Mouse (Mus musculus): ENCODE results near the gene Zfp810. TPM values are rescaled to one million over a fixed set of nuclear protein-coding genes. Genes with fewer than 3 reads are reported as not detected.

Gene Zfp810
- 3.6 and 4.0 TPM in 2 replicates for polyA plus RNA-seq (2012; rRNA removed)

DNA sequence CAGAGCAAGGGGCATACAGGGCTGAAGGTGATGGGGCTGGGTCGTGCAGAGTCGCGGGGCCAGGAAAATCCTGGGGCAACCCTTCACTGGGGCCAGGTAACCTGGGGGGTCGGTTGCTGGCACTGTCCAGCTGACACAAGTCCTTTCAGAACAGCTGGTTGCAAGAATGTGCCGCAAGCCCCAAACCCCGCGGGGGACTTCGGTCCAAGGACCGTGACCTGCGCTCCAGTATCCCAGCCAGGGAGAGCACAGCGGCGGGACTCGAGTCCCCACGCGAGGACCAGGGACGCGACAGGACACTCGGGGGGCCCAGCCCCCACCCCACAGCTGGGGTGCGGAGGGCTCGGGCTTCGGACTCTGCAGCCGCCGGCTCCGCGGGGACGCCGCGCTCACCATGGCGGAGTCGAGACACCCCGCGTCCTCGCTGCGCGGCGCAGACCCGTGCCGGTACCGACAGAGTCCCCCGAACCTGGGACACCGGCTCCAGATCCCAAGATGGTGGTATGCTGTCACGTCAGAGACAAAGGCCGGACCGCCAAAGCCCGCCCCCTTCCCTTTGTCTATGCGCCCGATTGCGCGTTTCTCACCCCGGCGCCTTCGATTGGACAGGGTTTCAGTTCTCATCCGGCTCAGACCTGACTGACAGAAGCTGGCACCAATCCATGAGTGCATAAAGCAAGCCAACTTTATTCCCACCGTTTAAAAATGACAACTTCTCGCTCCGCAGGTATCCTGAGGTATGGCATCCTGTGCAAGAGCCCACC lies at the start of gene Zfp810:
Zfp810 (minus strand) TSS at position 493 of the 764 bp plus-strand sequence.

DNA sequence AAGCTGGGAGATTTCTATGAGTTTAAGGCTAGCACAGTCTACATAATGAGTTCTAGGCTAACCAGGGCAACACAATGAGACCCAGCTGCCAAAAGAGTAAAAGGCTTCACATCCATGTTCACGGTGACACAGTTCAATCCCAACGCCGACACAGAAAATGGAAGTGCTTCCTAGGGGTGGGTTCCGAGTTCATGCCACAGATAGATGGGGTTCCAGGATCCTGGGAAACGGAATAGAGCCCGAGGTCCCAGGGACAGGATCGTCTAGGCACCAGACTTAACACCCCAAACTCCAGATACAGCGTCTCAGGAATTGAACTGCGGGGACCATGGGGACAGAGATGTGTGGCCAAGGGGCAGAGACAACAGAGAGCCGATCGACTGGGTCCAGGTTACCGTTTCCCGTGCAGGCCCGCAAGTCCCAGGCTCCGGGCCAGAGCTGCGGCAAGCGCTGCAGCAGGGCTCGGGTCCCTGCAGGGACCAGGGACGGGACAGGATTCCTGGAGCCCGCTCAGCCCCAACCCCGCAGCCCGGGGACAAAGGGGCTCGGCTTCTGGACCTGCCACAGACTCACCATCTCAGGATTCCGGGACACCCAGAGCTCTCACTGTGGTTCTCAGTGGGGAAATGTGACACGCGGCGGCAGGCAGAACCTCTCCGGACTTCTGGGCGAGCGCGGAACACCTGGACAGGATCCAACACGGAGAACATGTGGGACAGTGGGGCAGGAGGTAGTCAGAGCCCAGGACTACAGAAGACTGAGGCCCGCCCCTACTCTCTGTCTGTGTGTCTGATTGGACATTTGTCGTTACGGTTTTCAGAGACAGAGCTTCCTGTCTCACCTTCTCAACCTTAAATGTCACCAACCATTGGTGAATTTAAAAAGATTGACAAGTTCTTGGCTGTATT lies 48.0 kb downstream of the Zfp810 start, which contains the start of gene Zfp599:
Zfp599 (minus strand) TSS at position 712 of the 908 bp plus-strand sequence.

Other genes with a start within 250 kb of the Zfp810 start
- not detected in 2 replicates for gene Gm49318, start 236.4 kb downstream of the Zfp810 start, polyA plus RNA-seq (2012; rRNA removed)
- gene Zfp653, start 236.3 kb downstream of the Zfp810 start, polyA plus RNA-seq (2012; rRNA removed) = 15.4 and 17.0 TPM in 2 replicates
- gene Ecsit, start 222.2 kb downstream of the Zfp810 start, polyA plus RNA-seq (2012; rRNA removed) = 36.5 and 42.9 TPM in 2 replicates
- gene Cnn1, start 208.4 kb downstream of the Zfp810 start, polyA plus RNA-seq (2012; rRNA removed) = 1,015 and 1,314 TPM in 2 replicates
- gene Elof1, start 190.5 kb downstream of the Zfp810 start, polyA plus RNA-seq (2012; rRNA removed) = 153 and 199 TPM in 2 replicates
- gene Acp5, start 171.9 kb downstream of the Zfp810 start, polyA plus RNA-seq (2012; rRNA removed) = 443 and 452 TPM in 2 replicates
- gene Pigyl, start 150.8 kb downstream of the Zfp810 start, polyA plus RNA-seq (2012; rRNA removed) = 46.7 and 79.5 TPM in 2 replicates
- not detected in 2 replicates for gene Zfp872, start 119.6 kb downstream of the Zfp810 start, polyA plus RNA-seq (2012; rRNA removed)
- gene Zfp809, start 81.9 kb downstream of the Zfp810 start, polyA plus RNA-seq (2012; rRNA removed) = 11.6 and 18.9 TPM in 2 replicates
- gene Zfp599, start 47.8 kb downstream of the Zfp810 start, polyA plus RNA-seq (2012; rRNA removed) = 0.25 and 0.40 TPM in 2 replicates
- gene Anln, start 81.5 kb upstream of the Zfp810 start, polyA plus RNA-seq (2012; rRNA removed) = 1.9 and 2.0 TPM in 2 replicates
- 0.52 and 0.65 TPM in 2 replicates for gene 9530077C05Rik, start 103.9 kb upstream of the Zfp810 start, polyA plus RNA-seq (2012; rRNA removed)
- gene Gm17545, start 146.6 kb upstream of the Zfp810 start, polyA plus RNA-seq (2012; rRNA removed) = not detected in 2 replicates
- gene Rp9, start 162.1 kb upstream of the Zfp810 start, polyA plus RNA-seq (2012; rRNA removed) = 120 and 149 TPM in 2 replicates
- 4.0 and 6.5 TPM in 2 replicates for gene Bbs9, start 168.1 kb upstream of the Zfp810 start, polyA plus RNA-seq (2012; rRNA removed)

Data from colon, adult 2 months (tissue).